Mouse (Mus musculus): ENCODE data around the gene Gatad2a. TPM values are rescaled to one million over a fixed set of nuclear protein-coding genes. Genes with fewer than 3 reads are reported as not detected.

Gene Gatad2a
- polyA plus RNA-seq, 1 experiment from 2014 or later: 30.6 TPM

Other genes with a start within 250 kb of the Gatad2a start
- gene Zfp963, start 246.4 kb downstream of the Gatad2a start, polyA plus RNA-seq (2015; fragmentation: Nextera tagmentation; extraction: Ambion mirVana): 10.1 and 10.5 TPM in 2 replicates
- 0.50 and 0.55 TPM in 2 replicates for gene Gm20422, start 221.5 kb downstream of the Gatad2a start, polyA plus RNA-seq (2015; fragmentation: Nextera tagmentation; extraction: Ambion mirVana)
- gene Atp13a1, start 205.2 kb downstream of the Gatad2a start, polyA plus RNA-seq (2015; fragmentation: Nextera tagmentation; extraction: Ambion mirVana): 43.7 and 45.4 TPM in 2 replicates
- gene Zfp866, start 205.2 kb downstream of the Gatad2a start, polyA plus RNA-seq (2015; fragmentation: Nextera tagmentation; extraction: Ambion mirVana): 39.6 and 45.7 TPM in 2 replicates
- 24.8 and 27.6 TPM in 2 replicates for gene Gmip, start 187.7 kb downstream of the Gatad2a start, polyA plus RNA-seq (2015; fragmentation: Nextera tagmentation; extraction: Ambion mirVana)
- gene Lpar2, start 174.0 kb downstream of the Gatad2a start, polyA plus RNA-seq (2015; fragmentation: Nextera tagmentation; extraction: Ambion mirVana): 0.68 and 0.70 TPM in 2 replicates
- gene Pbx4, start 163.9 kb downstream of the Gatad2a start, polyA plus RNA-seq (2015; fragmentation: Nextera tagmentation; extraction: Ambion mirVana): 50.9 and 58.8 TPM in 2 replicates
- gene Cilp2, start 108.7 kb downstream of the Gatad2a start, polyA plus RNA-seq (2015; fragmentation: Nextera tagmentation; extraction: Ambion mirVana): 3.1 and 3.9 TPM in 2 replicates
- gene Tssk6, start 94.2 kb downstream of the Gatad2a start, polyA plus RNA-seq (2015; fragmentation: Nextera tagmentation; extraction: Ambion mirVana): 3.4 TPM in 2 replicates
- gene Ndufa13, start 93.8 kb downstream of the Gatad2a start, polyA plus RNA-seq (2015; fragmentation: Nextera tagmentation; extraction: Ambion mirVana): 169 and 186 TPM in 2 replicates
- 10.0 and 12.1 TPM in 2 replicates for gene Yjefn3, start 93.7 kb downstream of the Gatad2a start, polyA plus RNA-seq (2015; fragmentation: Nextera tagmentation; extraction: Ambion mirVana)
- 68.1 and 68.7 TPM in 2 replicates for gene Mau2, start 46.4 kb upstream of the Gatad2a start, polyA plus RNA-seq (2015; fragmentation: Nextera tagmentation; extraction: Ambion mirVana)
- 57.7 and 59.2 TPM in 2 replicates for gene Sugp1, start 46.4 kb upstream of the Gatad2a start, polyA plus RNA-seq (2015; fragmentation: Nextera tagmentation; extraction: Ambion mirVana)
- gene Tm6sf2, start 76.5 kb upstream of the Gatad2a start, polyA plus RNA-seq (2015; fragmentation: Nextera tagmentation; extraction: Ambion mirVana): 1.3 and 1.7 TPM in 2 replicates
- gene Hapln4, start 87.1 kb upstream of the Gatad2a start, polyA plus RNA-seq (2015; fragmentation: Nextera tagmentation; extraction: Ambion mirVana): 0.35 and 0.51 TPM in 2 replicates
- gene Ncan, start 124.5 kb upstream of the Gatad2a start, polyA plus RNA-seq (2015; fragmentation: Nextera tagmentation; extraction: Ambion mirVana): 131 and 136 TPM in 2 replicates
- 34.8 and 40.6 TPM in 2 replicates for gene Nr2c2ap, start 134.9 kb upstream of the Gatad2a start, polyA plus RNA-seq (2015; fragmentation: Nextera tagmentation; extraction: Ambion mirVana)
- gene Rfxank, start 142.8 kb upstream of the Gatad2a start, polyA plus RNA-seq (2015; fragmentation: Nextera tagmentation; extraction: Ambion mirVana): 11.9 and 12.6 TPM in 2 replicates
- gene Borcs8, start 143.1 kb upstream of the Gatad2a start, polyA plus RNA-seq (2015; fragmentation: Nextera tagmentation; extraction: Ambion mirVana): 54.5 and 56.0 TPM in 2 replicates
- 0.52 and 0.53 TPM in 2 replicates for gene Mef2b, start 143.3 kb upstream of the Gatad2a start, polyA plus RNA-seq (2015; fragmentation: Nextera tagmentation; extraction: Ambion mirVana)
- gene Tmem161a, start 176.0 kb upstream of the Gatad2a start, polyA plus RNA-seq (2015; fragmentation: Nextera tagmentation; extraction: Ambion mirVana): 46.6 and 47.4 TPM in 2 replicates
- 5.5 and 6.4 TPM in 2 replicates for gene Slc25a42, start 215.9 kb upstream of the Gatad2a start, polyA plus RNA-seq (2015; fragmentation: Nextera tagmentation; extraction: Ambion mirVana)
- 64.8 and 72.5 TPM in 2 replicates for gene Sugp2, start 237.8 kb upstream of the Gatad2a start, polyA plus RNA-seq (2015; fragmentation: Nextera tagmentation; extraction: Ambion mirVana)
- 81.9 and 85.7 TPM in 2 replicates for gene Armc6, start 238.1 kb upstream of the Gatad2a start, polyA plus RNA-seq (2015; fragmentation: Nextera tagmentation; extraction: Ambion mirVana)

Measured in neural tube, embryonic 13.5 days (tissue).